In genomic region chr5:52516072-52516476, GRCm38 (mm10) we compare ENCODE assay signal across 8 mouse cellular contexts. TPM values are rescaled to one million over a fixed set of nuclear protein-coding genes. Genes with fewer than 3 reads are reported as not detected.
DNase-seq lines count a peak whose midpoint lies in the region; ATAC-seq lines count a peak whose summit lies in the region.

No protein-coding gene starts in this region.

- peak overlapping the region; percentile 59 for H3K9ac ChIP-seq in heart, embryonic 14.5 days (ENCODE audit: low read length)
- peak overlapping the region; percentile 52 for H3K9ac ChIP-seq in forebrain, embryonic 15.5 days (replicated peaks)
- H3K9ac ChIP-seq in neural tube, embryonic 12.5 days = peak overlapping the region; percentile 38

- 0 out of 2 replicates have a peak, but pooled peaks cover 3% of the 10 kb centered on the region for H3K9me3 ChIP-seq in heart, embryonic 14.5 days (ENCODE audit: control insufficient read depth, low read length)
- H3K9me3 ChIP-seq in forebrain, embryonic 15.5 days = no peaks in the 10 kb centered on the region
- no peaks in the 10 kb centered on the region for H3K9me3 ChIP-seq in neural tube, embryonic 12.5 days

- WGBS in heart, embryonic 14.5 days = 21% methylated on average over 21 of the region's 21 CpGs
- WGBS in forebrain, embryonic 15.5 days = 10% methylated on average over 21 of the region's 21 CpGs
- WGBS in neural tube, embryonic 12.5 days = 14% methylated on average over 21 of the region's 21 CpGs

- peaks cover 0 to 3% of the 10 kb centered on the region in 2 experiments; a peak in 2 of 4 replicates for H3K4me1 ChIP-seq in heart, embryonic 14.5 days (ENCODE audit: control insufficient read depth in 2 of 2, insufficient read depth in 2 of 2, low read length in 2 of 2)
- H3K4me1 ChIP-seq in forebrain, embryonic 15.5 days = peaks cover 10% of the 10 kb centered on the region; the same call in 1 of the 2 replicates
- peaks cover 4% of the 10 kb centered on the region; the same call in 1 of the 2 replicates for H3K4me1 ChIP-seq in neural tube, embryonic 12.5 days

- ATAC-seq in heart, embryonic 14.5 days (ENCODE audit: insufficient number of reproducible peaks, insufficient read depth, low FRiP score, low read depth) = no peak
- peak; percentile 84 for ATAC-seq in forebrain, embryonic 15.5 days (replicated peaks)
- ATAC-seq in neural tube, embryonic 12.5 days (ENCODE audit: low FRiP score, low read depth) = peak; percentile 73

- H3K4me3 ChIP-seq in heart, embryonic 14.5 days (ENCODE audit: control insufficient read depth in 1 of 2, insufficient read depth in 1 of 2, low read depth in 1 of 2, low read length in 2 of 2) = peak overlapping the region; percentile 24 to 28
- H3K4me3 ChIP-seq in forebrain, embryonic 15.5 days = peak overlapping the region; percentile 39
- H3K4me3 ChIP-seq in neural tube, embryonic 12.5 days = peak overlapping the region; percentile 28

- no peaks in the 10 kb centered on the region for H3K36me3 ChIP-seq in heart, embryonic 14.5 days (ENCODE audit: control insufficient read depth, insufficient read depth, low read length)
- no peaks in the 10 kb centered on the region for H3K36me3 ChIP-seq in forebrain, embryonic 15.5 days
- H3K36me3 ChIP-seq in neural tube, embryonic 12.5 days = no peaks in the 10 kb centered on the region

- DNase-seq in heart, postnatal 4 days = no peak
- DNase-seq in cerebellum, adult 18-20 months = peak; percentile 29 to 39
- peak; percentile 23 to 38 for DNase-seq in left cerebral cortex, postnatal 25 days (ENCODE audit: low spot score in 2 of 2)
- no peak for DNase-seq in ovary, postnatal 10 days (ENCODE audit: low spot score)
- no peak for DNase-seq in kidney, postnatal 4 days

- H3K27me3 ChIP-seq in heart, embryonic 14.5 days (ENCODE audit: control insufficient read depth, insufficient read depth, low read length) = peaks cover 5% of the 10 kb centered on the region; the same call in 1 of the 2 replicates
- no peaks in the 10 kb centered on the region for H3K27me3 ChIP-seq in forebrain, embryonic 15.5 days
- H3K27me3 ChIP-seq in neural tube, embryonic 12.5 days (replicated peaks) = peaks cover 4% of the 10 kb centered on the region; the same call in 1 of the 2 replicates

- no peak overlapping the region for H3K27ac ChIP-seq in heart, embryonic 14.5 days (replicated peaks in 1 of 2; ENCODE audit: control insufficient read depth in 1 of 2, insufficient read depth in 1 of 2, low read depth in 2 of 2, low read length in 2 of 2)
- H3K27ac ChIP-seq in forebrain, embryonic 15.5 days (replicated peaks) = peak overlapping the region; percentile 51
- H3K27ac ChIP-seq in neural tube, embryonic 12.5 days = no peak overlapping the region

- peak overlapping the region; percentile 70 for H3K4me2 ChIP-seq in heart, embryonic 14.5 days (ENCODE audit: low read length)
- peak overlapping the region; percentile 73 for H3K4me2 ChIP-seq in forebrain, embryonic 15.5 days (replicated peaks)
- H3K4me2 ChIP-seq in neural tube, embryonic 12.5 days (replicated peaks) = peak overlapping the region; percentile 65

- intact Hi-C loops in left cerebral cortex, postnatal 25 days (cut with DNase I) = loop anchor here (5.0 kb wide), 2 partner anchors 141 to 306 kb away; no protein-coding TSS in a partner anchor

RNA-seq across cellular contexts. Expression of gene Ccdc149, which starts 44.8 kb away (rescaled TPM):
- polyA plus RNA-seq in heart, embryonic 14.5 days (2014; fragmentation: Nextera tagmentation; extraction: Ambion mirVana) = 2.4 and 3.1 TPM in 2 replicates
- 1 to 10 TPM; 5.7 to 6.1 TPM for total RNA-seq in heart, postnatal 4 days (2021)
- 11.2 and 11.7 TPM in 2 replicates for polyA plus RNA-seq in forebrain, embryonic 15.5 days (2015; fragmentation: Nextera tagmentation; extraction: Ambion mirVana)
- total RNA-seq in left cerebral cortex, postnatal 25 days (2021) = 10 to 100 TPM; 51.4 to 58.7 TPM
- 4.8 TPM in 2 replicates for polyA plus RNA-seq in neural tube, embryonic 12.5 days (2016; fragmentation: Nextera tagmentation; extraction: Ambion mirVana)

RNA-seq across cellular contexts. Expression of gene Lgi2, which starts 50.2 kb away (rescaled TPM):
- polyA plus RNA-seq in heart, embryonic 14.5 days (2014; fragmentation: Nextera tagmentation; extraction: Ambion mirVana) = 1.7 and 2.1 TPM in 2 replicates
- total RNA-seq in heart, postnatal 4 days (2021) = 1 to 10 TPM; 1.6 to 1.9 TPM
- 1.9 TPM in 2 replicates for polyA plus RNA-seq in forebrain, embryonic 15.5 days (2015; fragmentation: Nextera tagmentation; extraction: Ambion mirVana)
- 10 to 100 TPM; 44.6 to 57.0 TPM for total RNA-seq in left cerebral cortex, postnatal 25 days (2021)
- polyA plus RNA-seq in neural tube, embryonic 12.5 days (2016; fragmentation: Nextera tagmentation; extraction: Ambion mirVana) = 1.8 TPM in 2 replicates

Comparison
In these comparisons a context has a peak if more than half of its experiments do, and no peak if none do; other contexts are left out.
1. DNase-seq: peak in cerebellum, adult 18-20 months (2 of 2) and left cerebral cortex, postnatal 25 days (2 of 2); none in heart, postnatal 4 days (single experiment), ovary, postnatal 10 days (single experiment) and kidney, postnatal 4 days (0 of 2).
2. Peak in every context shown above with its lines, with median percentiles within 50 percentile points of each other: H3K4me2 ChIP-seq, H3K4me3 ChIP-seq and H3K9ac ChIP-seq.